Mouse (Mus musculus): ENCODE data around the gene Ddhd1. TPM values are rescaled to one million over a fixed set of nuclear protein-coding genes. Genes with fewer than 3 reads are reported as not detected.
A peak's percentile ranks its signal among the peaks of the same experiment; 100 is the strongest.

The Ddhd1 gene
- polyA plus RNA-seq, 1 experiment: 90.2 TPM

GRCm38 (mm10) chr14:45563577-45563976 lies 94.4 kb downstream of the Ddhd1 start:
- Histone ChIP-seq H3K4me1 (ENCODE audit: control insufficient read depth, insufficient read depth, low read length) (peaks cover 8% of the 10 kb centered on the region), H3K4me3 (ENCODE audit: insufficient read depth, low read length) (no peak overlapping the region), H3K27ac (ENCODE audit: insufficient read depth, low read length) (peak overlapping the region; percentile 47; the same call in 1 of the 2 replicates)
- TF ChIP-seq CTCF (IDR thresholded peaks at IDR 0.05; ENCODE audit: extremely low read depth, insufficient read depth, low read length): no peak
- TF ChIP-seq POLR2A (IDR thresholded peaks at IDR 0.05; ENCODE audit: extremely low read depth, insufficient read depth, low read length): no peak

DNA sequence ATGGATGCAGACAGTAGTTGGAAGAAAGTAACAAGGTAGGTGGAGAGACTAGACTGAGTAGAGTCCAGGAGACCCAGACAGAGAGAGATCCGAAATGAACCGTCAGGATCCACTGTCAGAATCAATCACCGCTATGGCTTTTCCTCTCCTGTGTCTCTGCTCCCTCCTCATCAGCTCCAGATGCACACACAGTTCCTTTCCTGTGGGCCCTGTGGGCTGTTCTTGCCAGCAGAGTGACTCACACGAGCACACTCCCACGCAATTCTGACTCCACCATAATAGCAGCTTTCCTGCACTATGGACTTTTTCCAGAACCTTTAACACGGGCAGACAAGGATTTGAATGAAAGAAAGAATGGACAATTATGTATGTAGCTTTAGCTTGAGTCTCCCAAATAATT lies 96.3 kb downstream of the Ddhd1 start:
- Histone ChIP-seq H3K4me1 (ENCODE audit: control insufficient read depth, insufficient read depth, low read length) (peaks cover 8% of the 10 kb centered on the region), H3K4me3 (ENCODE audit: insufficient read depth, low read length) (no peak overlapping the region), H3K27ac (ENCODE audit: insufficient read depth, low read length) (no peak overlapping the region)
- TF ChIP-seq POLR2A (IDR thresholded peaks at IDR 0.05; ENCODE audit: extremely low read depth, insufficient read depth, low read length) (no peak), CTCF (IDR thresholded peaks at IDR 0.05; ENCODE audit: extremely low read depth, insufficient read depth, low read length) (no peak)

DNA sequence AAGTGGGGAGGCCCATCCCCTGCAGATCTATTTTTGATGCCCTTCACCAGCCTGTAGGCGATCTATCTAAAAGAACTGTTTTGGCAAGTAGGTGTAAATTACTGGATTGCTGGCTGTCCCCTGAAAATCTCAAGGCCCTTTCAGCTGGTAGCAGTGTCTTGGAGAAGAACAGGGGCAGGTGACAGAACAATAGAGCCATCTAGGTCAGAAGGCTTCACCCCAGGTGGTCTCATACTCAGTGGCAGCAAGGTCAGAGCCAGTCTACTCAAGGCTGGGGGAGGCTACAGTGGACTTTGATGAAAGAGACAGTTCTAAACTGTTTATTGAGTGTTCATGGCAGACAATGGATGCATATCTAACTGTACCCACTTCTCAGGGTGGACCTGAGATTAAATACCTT lies 98.9 kb downstream of the Ddhd1 start:
- H3K27ac ChIP-seq (ENCODE audit: insufficient read depth, low read length): no peak overlapping the region
- TF ChIP-seq CTCF (IDR thresholded peaks at IDR 0.05; ENCODE audit: extremely low read depth, insufficient read depth, low read length): no peak
- TF ChIP-seq POLR2A (IDR thresholded peaks at IDR 0.05; ENCODE audit: extremely low read depth, insufficient read depth, low read length): no peak
- H3K4me1 ChIP-seq (ENCODE audit: control insufficient read depth, insufficient read depth, low read length): peaks cover 6% of the 10 kb centered on the region
- H3K4me3 ChIP-seq (ENCODE audit: insufficient read depth, low read length): no peak overlapping the region

- TF ChIP-seq POLR2A (IDR thresholded peaks at IDR 0.05; ENCODE audit: extremely low read depth, insufficient read depth, low read length): no peak
- no peak for TF ChIP-seq CTCF (IDR thresholded peaks at IDR 0.05; ENCODE audit: extremely low read depth, insufficient read depth, low read length)
- Histone ChIP-seq H3K4me1 (ENCODE audit: control insufficient read depth, insufficient read depth, low read length) (peaks cover 3% of the 10 kb centered on the region; the same call in 1 of the 2 replicates), H3K27ac (ENCODE audit: insufficient read depth, low read length) (no peak overlapping the region), H3K4me3 (ENCODE audit: insufficient read depth, low read length) (no peak overlapping the region)
These were observed 103.6 kb downstream of the Ddhd1 start for GRCm38 (mm10) chr14:45554336-45554735.

GRCm38 (mm10) chr14:45553854-45554253 lies 104.1 kb downstream of the Ddhd1 start:
- Histone ChIP-seq H3K4me1 (ENCODE audit: control insufficient read depth, insufficient read depth, low read length) (peaks cover 3% of the 10 kb centered on the region; the same call in 1 of the 2 replicates), H3K4me3 (ENCODE audit: insufficient read depth, low read length) (no peak overlapping the region), H3K27ac (ENCODE audit: insufficient read depth, low read length) (no peak overlapping the region)
- no peak for TF ChIP-seq CTCF (IDR thresholded peaks at IDR 0.05; ENCODE audit: extremely low read depth, insufficient read depth, low read length)
- no peak for TF ChIP-seq POLR2A (IDR thresholded peaks at IDR 0.05; ENCODE audit: extremely low read depth, insufficient read depth, low read length)

DNA sequence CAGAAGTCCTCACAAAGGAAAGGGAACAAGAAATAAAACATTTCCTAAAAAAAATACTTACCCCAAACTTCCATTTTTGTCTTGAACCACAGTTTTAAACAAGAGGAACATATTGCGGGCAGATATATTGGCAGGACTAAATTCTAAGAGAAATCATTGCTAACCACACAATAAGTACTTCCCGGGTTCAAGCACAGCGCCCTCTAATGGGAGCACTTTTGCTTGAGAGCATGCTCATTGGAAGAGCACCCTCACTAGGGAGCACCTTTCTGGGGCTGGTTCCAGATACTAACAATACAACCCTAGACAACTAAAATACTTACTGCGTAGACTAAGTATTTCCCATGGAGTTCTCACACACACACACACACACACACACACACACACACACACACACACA lies 105.5 kb downstream of the Ddhd1 start:
- H3K4me1 ChIP-seq (ENCODE audit: control insufficient read depth, insufficient read depth, low read length): peaks cover 3% of the 10 kb centered on the region; the same call in 1 of the 2 replicates
- no peak overlapping the region for H3K4me3 ChIP-seq (ENCODE audit: insufficient read depth, low read length)
- no peak overlapping the region for H3K27ac ChIP-seq (ENCODE audit: insufficient read depth, low read length)
- no peak for TF ChIP-seq CTCF (IDR thresholded peaks at IDR 0.05; ENCODE audit: extremely low read depth, insufficient read depth, low read length)
- TF ChIP-seq POLR2A (IDR thresholded peaks at IDR 0.05; ENCODE audit: extremely low read depth, insufficient read depth, low read length): no peak

DNA sequence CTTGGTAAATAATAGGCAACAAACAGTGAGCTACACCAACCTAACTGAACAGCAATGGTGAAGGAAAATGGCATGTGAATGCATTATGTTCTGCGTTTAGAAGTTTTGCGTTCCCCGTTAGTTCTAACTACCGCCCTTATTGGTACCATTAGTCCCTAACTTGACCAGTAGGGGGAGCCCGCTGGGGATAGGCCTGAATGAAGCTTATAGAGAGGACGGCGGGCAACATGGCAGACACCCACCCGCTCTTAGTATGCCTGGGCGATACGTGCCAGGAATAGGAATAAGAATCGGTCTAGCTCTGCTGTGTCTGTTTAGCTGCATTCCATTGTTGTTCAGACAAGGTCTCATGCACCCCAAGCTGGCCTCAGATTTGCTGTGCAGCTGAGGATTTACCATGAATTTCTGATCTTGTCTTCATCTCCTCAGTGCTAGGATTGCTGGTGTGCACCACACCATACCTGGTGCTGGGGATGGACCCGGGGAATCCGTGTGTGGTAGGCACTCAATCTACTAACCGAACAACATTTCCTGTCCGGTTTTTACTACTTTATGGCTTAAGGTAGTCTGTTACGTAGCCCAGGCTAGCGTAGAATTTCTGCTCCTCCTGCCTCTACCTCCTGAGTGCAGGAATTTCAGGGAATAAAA lies 106.7 kb downstream of the Ddhd1 start:
- H3K4me3 ChIP-seq (ENCODE audit: insufficient read depth, low read length): no peak overlapping the region
- TF ChIP-seq POLR2A (IDR thresholded peaks at IDR 0.05; ENCODE audit: extremely low read depth, insufficient read depth, low read length) (no peak), CTCF (IDR thresholded peaks at IDR 0.05; ENCODE audit: extremely low read depth, insufficient read depth, low read length) (peak; percentile 51)
- H3K27ac ChIP-seq (ENCODE audit: insufficient read depth, low read length): no peak overlapping the region
- H3K4me1 ChIP-seq (ENCODE audit: control insufficient read depth, insufficient read depth, low read length): peaks cover 3% of the 10 kb centered on the region; the same call in 1 of the 2 replicates

- TF ChIP-seq CTCF (IDR thresholded peaks at IDR 0.05; ENCODE audit: extremely low read depth, insufficient read depth, low read length) (no peak), POLR2A (IDR thresholded peaks at IDR 0.05; ENCODE audit: extremely low read depth, insufficient read depth, low read length) (no peak)
- Histone ChIP-seq H3K27ac (ENCODE audit: insufficient read depth, low read length) (no peak overlapping the region), H3K4me3 (ENCODE audit: insufficient read depth, low read length) (no peak overlapping the region), H3K4me1 (ENCODE audit: control insufficient read depth, insufficient read depth, low read length) (peaks cover 3% of the 10 kb centered on the region; the same call in 1 of the 2 replicates)
These were observed 107.8 kb downstream of the Ddhd1 start for GRCm38 (mm10) chr14:45550010-45550647.

GRCm38 (mm10) chr14:45548118-45548517 lies 109.8 kb downstream of the Ddhd1 start:
- Histone ChIP-seq H3K4me1 (ENCODE audit: control insufficient read depth, insufficient read depth, low read length) (peaks cover 3% of the 10 kb centered on the region; the same call in 1 of the 2 replicates), H3K27ac (ENCODE audit: insufficient read depth, low read length) (no peak overlapping the region), H3K4me3 (ENCODE audit: insufficient read depth, low read length) (no peak overlapping the region)
- TF ChIP-seq CTCF (IDR thresholded peaks at IDR 0.05; ENCODE audit: extremely low read depth, insufficient read depth, low read length) (no peak), POLR2A (IDR thresholded peaks at IDR 0.05; ENCODE audit: extremely low read depth, insufficient read depth, low read length) (no peak)

DNA sequence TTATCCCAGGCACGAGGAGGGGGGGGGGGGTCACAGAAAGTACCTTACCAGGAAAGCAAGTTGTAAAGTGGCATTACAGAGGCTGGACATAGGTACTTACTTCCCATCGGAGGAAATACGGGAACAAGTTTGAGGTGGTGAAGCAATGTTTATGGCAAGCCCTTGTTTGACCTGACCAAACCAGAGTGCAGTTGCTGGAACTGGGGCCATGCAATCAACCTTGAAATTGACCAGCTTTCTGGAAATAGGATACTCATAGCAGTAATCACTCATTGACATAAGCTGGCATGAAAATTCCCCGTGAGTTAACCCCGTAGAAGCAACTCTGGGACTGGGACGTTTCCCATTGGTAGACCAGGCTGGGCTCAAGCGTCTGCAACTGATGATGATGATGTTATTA lies 113.0 kb downstream of the Ddhd1 start:
- Histone ChIP-seq H3K4me1 (ENCODE audit: control insufficient read depth, insufficient read depth, low read length) (peaks cover 1% of the 10 kb centered on the region; the same call in 1 of the 2 replicates), H3K4me3 (ENCODE audit: insufficient read depth, low read length) (no peak overlapping the region), H3K27ac (ENCODE audit: insufficient read depth, low read length) (no peak overlapping the region)
- TF ChIP-seq CTCF (IDR thresholded peaks at IDR 0.05; ENCODE audit: extremely low read depth, insufficient read depth, low read length): no peak
- TF ChIP-seq POLR2A (IDR thresholded peaks at IDR 0.05; ENCODE audit: extremely low read depth, insufficient read depth, low read length): no peak

Data from cortical plate, adult 2 months (tissue).